Mouse (Mus musculus): Measurements from ENCODE around the gene Emilin1. TPM values are rescaled to one million over a fixed set of nuclear protein-coding genes. Genes with fewer than 3 reads are reported as not detected.

The Emilin1 gene
- polyA plus RNA-seq, 2 experiments: 18.4 to 21.3 TPM

DNA sequence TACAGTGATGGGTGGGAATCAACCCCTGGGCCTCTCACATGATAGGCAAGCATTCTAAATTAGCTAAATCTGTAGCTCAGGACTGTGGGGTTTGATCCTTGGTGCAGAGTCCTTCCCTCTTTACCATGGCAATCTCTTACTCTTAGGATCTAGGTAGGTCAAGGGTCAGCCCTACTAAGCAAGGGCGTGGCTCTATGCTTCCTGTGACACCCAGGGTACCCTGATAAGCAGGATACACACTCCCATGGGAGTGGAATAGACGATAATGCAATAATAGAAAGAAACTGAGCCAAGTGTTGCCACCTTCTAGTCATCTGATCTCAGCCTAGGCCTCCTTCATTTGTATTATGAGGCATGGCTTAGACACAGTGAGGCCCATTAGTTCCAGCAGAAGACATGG, 56.2 kb downstream of the Emilin1 start:
- Histone ChIP-seq H3K4me1 (replicated peaks; ENCODE audit: control insufficient read depth in 2 of 2, insufficient read depth in 2 of 2, low read length in 1 of 2) (peaks cover 4 to 8% of the 10 kb centered on the region in 2 experiments), H3K4me2 (ENCODE audit: low read depth) (no peak overlapping the region), H3K27me3 (ENCODE audit: control insufficient read depth, insufficient read depth, low read length) (no peaks in the 10 kb centered on the region), H3K9ac (replicated peaks) (no peak overlapping the region), H3K36me3 (replicated peaks; ENCODE audit: control insufficient read depth, insufficient read depth, low read depth) (no peaks in the 10 kb centered on the region), H3K4me3 (ENCODE audit: insufficient read depth in 1 of 2, low read depth in 2 of 2, low read length in 2 of 2) (no peak overlapping the region), H3K9me3 (ENCODE audit: control insufficient read depth, low read length) (no peaks in the 10 kb centered on the region), H3K27ac (no peak overlapping the region)
- peak; percentile 37; the same call in 1 of the 2 replicates for ATAC-seq (ENCODE audit: insufficient read depth)
- no peak for TF ChIP-seq CTCF (IDR thresholded peaks at IDR 0.05; ENCODE audit: low read depth)
- no peak for TF ChIP-seq EP300 (IDR thresholded peaks at IDR 0.05; ENCODE audit: low read depth)
- no peak for DNase-seq (ENCODE audit: low read depth in 3 of 3, low spot score in 3 of 3)
- WGBS (ENCODE audit: insufficient replicate concordance): 10% methylated on average over 2 of the region's 2 CpGs

Other genes with a start within 250 kb of the Emilin1 start
- gene Cenpa, start 246.6 kb upstream of the Emilin1 start, polyA plus RNA-seq (2012; rRNA removed): 116 and 122 TPM in 2 replicates
- 209 and 236 TPM in 2 replicates for gene Cenpa, start 246.6 kb upstream of the Emilin1 start, polyA plus RNA-seq (2014; fragmentation: Nextera tagmentation; extraction: Ambion mirVana)
- 0.15 and 0.49 TPM in 2 replicates for gene Dpysl5, start 201.8 kb upstream of the Emilin1 start, polyA plus RNA-seq (2012; rRNA removed)
- gene Dpysl5, start 201.8 kb upstream of the Emilin1 start, polyA plus RNA-seq (2014; fragmentation: Nextera tagmentation; extraction: Ambion mirVana): 0.10 and 0.23 TPM in 2 replicates
- 1.9 and 2.4 TPM in 2 replicates for gene Mapre3, start 98.8 kb upstream of the Emilin1 start, polyA plus RNA-seq (2012; rRNA removed)
- 1.2 and 1.4 TPM in 2 replicates for gene Mapre3, start 98.8 kb upstream of the Emilin1 start, polyA plus RNA-seq (2014; fragmentation: Nextera tagmentation; extraction: Ambion mirVana)
- 21.8 and 26.1 TPM in 2 replicates for gene Tmem214, start 45.4 kb upstream of the Emilin1 start, polyA plus RNA-seq (2012; rRNA removed)
- gene Tmem214, start 45.4 kb upstream of the Emilin1 start, polyA plus RNA-seq (2014; fragmentation: Nextera tagmentation; extraction: Ambion mirVana): 25.0 and 25.8 TPM in 2 replicates
- 5.0 and 6.0 TPM in 2 replicates for gene Agbl5, start 24.7 kb upstream of the Emilin1 start, polyA plus RNA-seq (2012; rRNA removed)
- 4.8 and 5.1 TPM in 2 replicates for gene Agbl5, start 24.7 kb upstream of the Emilin1 start, polyA plus RNA-seq (2014; fragmentation: Nextera tagmentation; extraction: Ambion mirVana)
- gene Ost4, start 5.6 kb upstream of the Emilin1 start, polyA plus RNA-seq (2012; rRNA removed): 142 and 216 TPM in 2 replicates
- 412 and 420 TPM in 2 replicates for gene Ost4, start 5.6 kb upstream of the Emilin1 start, polyA plus RNA-seq (2014; fragmentation: Nextera tagmentation; extraction: Ambion mirVana)
- 30.3 and 31.1 TPM in 2 replicates for gene Khk, start 8.0 kb downstream of the Emilin1 start, polyA plus RNA-seq (2012; rRNA removed)
- 38.8 and 40.8 TPM in 2 replicates for gene Khk, start 8.0 kb downstream of the Emilin1 start, polyA plus RNA-seq (2014; fragmentation: Nextera tagmentation; extraction: Ambion mirVana)
- 2.9 and 4.2 TPM in 2 replicates for gene Cgref1, start 32.2 kb downstream of the Emilin1 start, polyA plus RNA-seq (2012; rRNA removed)
- 5.1 and 5.4 TPM in 2 replicates for gene Cgref1, start 32.2 kb downstream of the Emilin1 start, polyA plus RNA-seq (2014; fragmentation: Nextera tagmentation; extraction: Ambion mirVana)
- 89.2 and 95.2 TPM in 2 replicates for gene Preb, start 47.0 kb downstream of the Emilin1 start, polyA plus RNA-seq (2012; rRNA removed)
- 53.8 and 59.6 TPM in 2 replicates for gene Preb, start 47.0 kb downstream of the Emilin1 start, polyA plus RNA-seq (2014; fragmentation: Nextera tagmentation; extraction: Ambion mirVana)
- gene Tcf23, start 55.3 kb downstream of the Emilin1 start, polyA plus RNA-seq (2012; rRNA removed): 0.01 TPM in 2 replicates
- 0.09 TPM in 1 of 2 replicates, not detected in the other for gene Tcf23, start 55.3 kb downstream of the Emilin1 start, polyA plus RNA-seq (2014; fragmentation: Nextera tagmentation; extraction: Ambion mirVana)
- 28.8 and 31.0 TPM in 2 replicates for gene Atraid, start 134.9 kb downstream of the Emilin1 start, polyA plus RNA-seq (2012; rRNA removed)
- 50.4 and 53.2 TPM in 2 replicates for gene Atraid, start 134.9 kb downstream of the Emilin1 start, polyA plus RNA-seq (2014; fragmentation: Nextera tagmentation; extraction: Ambion mirVana)
- gene Slc5a6, start 135.5 kb downstream of the Emilin1 start, polyA plus RNA-seq (2012; rRNA removed): 4.2 and 5.2 TPM in 2 replicates
- gene Slc5a6, start 135.5 kb downstream of the Emilin1 start, polyA plus RNA-seq (2014; fragmentation: Nextera tagmentation; extraction: Ambion mirVana): 2.2 and 2.3 TPM in 2 replicates
- 18.2 and 20.4 TPM in 2 replicates for gene Cad, start 141.4 kb downstream of the Emilin1 start, polyA plus RNA-seq (2012; rRNA removed)
- 14.0 and 15.8 TPM in 2 replicates for gene Cad, start 141.4 kb downstream of the Emilin1 start, polyA plus RNA-seq (2014; fragmentation: Nextera tagmentation; extraction: Ambion mirVana)
- not detected in 2 replicates for gene Dnajc5g, start 192.9 kb downstream of the Emilin1 start, polyA plus RNA-seq (2012; rRNA removed)
- not detected in 2 replicates for gene Dnajc5g, start 192.9 kb downstream of the Emilin1 start, polyA plus RNA-seq (2014; fragmentation: Nextera tagmentation; extraction: Ambion mirVana)
- 0.26 and 0.40 TPM in 2 replicates for gene Slc30a3, start 194.8 kb downstream of the Emilin1 start, polyA plus RNA-seq (2012; rRNA removed)
- 0.14 and 0.41 TPM in 2 replicates for gene Slc30a3, start 194.8 kb downstream of the Emilin1 start, polyA plus RNA-seq (2014; fragmentation: Nextera tagmentation; extraction: Ambion mirVana)
- not detected in 2 replicates for gene Trim54, start 203.3 kb downstream of the Emilin1 start, polyA plus RNA-seq (2012; rRNA removed)
- not detected in 2 replicates for gene Trim54, start 203.3 kb downstream of the Emilin1 start, polyA plus RNA-seq (2014; fragmentation: Nextera tagmentation; extraction: Ambion mirVana)
- gene Ucn, start 225.4 kb downstream of the Emilin1 start, polyA plus RNA-seq (2012; rRNA removed): not detected in 2 replicates
- not detected in 2 replicates for gene Ucn, start 225.4 kb downstream of the Emilin1 start, polyA plus RNA-seq (2014; fragmentation: Nextera tagmentation; extraction: Ambion mirVana)
- gene Mpv17, start 240.8 kb downstream of the Emilin1 start, polyA plus RNA-seq (2012; rRNA removed): 16.9 and 18.9 TPM in 2 replicates
- 14.2 and 16.0 TPM in 2 replicates for gene Mpv17, start 240.8 kb downstream of the Emilin1 start, polyA plus RNA-seq (2014; fragmentation: Nextera tagmentation; extraction: Ambion mirVana)

Measured in liver, embryonic 14.5 days (tissue).